Mouse (Mus musculus): Measurements from ENCODE around the gene Trp53tg5. TPM values are rescaled to one million over a fixed set of nuclear protein-coding genes. Genes with fewer than 3 reads are reported as not detected.
A peak's percentile ranks its signal among the peaks of the same experiment; 100 is the strongest.

Trp53tg5 gene
- polyA plus RNA-seq, 1 experiment from 2014 or later, result not detected

DNA sequence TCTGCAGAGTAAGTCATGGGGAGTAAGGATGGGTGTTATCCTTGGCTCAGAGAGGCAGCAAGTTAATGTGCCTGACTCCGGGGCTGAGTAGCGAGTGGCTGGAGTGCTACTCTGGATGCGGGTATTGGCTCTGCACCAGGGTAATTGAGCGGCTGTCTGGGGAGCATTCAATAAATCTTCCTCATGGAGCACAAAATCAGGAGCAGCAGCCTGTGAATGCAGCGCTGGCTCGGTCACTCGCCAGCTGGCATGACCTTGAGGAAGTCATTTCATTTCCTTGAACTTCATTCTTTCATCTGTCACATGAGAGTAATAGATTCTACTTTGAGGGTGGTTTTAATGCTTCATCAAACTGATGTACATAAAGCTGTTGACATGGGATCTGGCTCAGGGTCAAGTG lies 27.0 kb upstream of the Trp53tg5 start:
- Histone ChIP-seq H3K27ac (ENCODE audit: low read depth, low read length) (no peak overlapping the region), H3K36me3 (ENCODE audit: control insufficient read depth, insufficient read depth, low read length) (peaks cover 50% of the 10 kb centered on the region), H3K9ac (ENCODE audit: low read depth, low read length) (no peak overlapping the region), H3K4me1 (ENCODE audit: control insufficient read depth, insufficient read depth, low read length) (peaks cover 7% of the 10 kb centered on the region), H3K4me2 (replicated peaks; ENCODE audit: low read depth, low read length) (no peak overlapping the region), H3K9me3 (ENCODE audit: control insufficient read depth, low read length) (peaks cover 7% of the 10 kb centered on the region; the same call in 1 of the 2 replicates), H3K4me3 (ENCODE audit: low read length) (no peak overlapping the region), H3K27me3 (ENCODE audit: control insufficient read depth, insufficient read depth, low read length) (no peaks in the 10 kb centered on the region)
- WGBS, result 72% methylated on average over 7 of the region's 7 CpGs
- no peak for ATAC-seq (ENCODE audit: low FRiP score, low TSS enrichment)

DNA sequence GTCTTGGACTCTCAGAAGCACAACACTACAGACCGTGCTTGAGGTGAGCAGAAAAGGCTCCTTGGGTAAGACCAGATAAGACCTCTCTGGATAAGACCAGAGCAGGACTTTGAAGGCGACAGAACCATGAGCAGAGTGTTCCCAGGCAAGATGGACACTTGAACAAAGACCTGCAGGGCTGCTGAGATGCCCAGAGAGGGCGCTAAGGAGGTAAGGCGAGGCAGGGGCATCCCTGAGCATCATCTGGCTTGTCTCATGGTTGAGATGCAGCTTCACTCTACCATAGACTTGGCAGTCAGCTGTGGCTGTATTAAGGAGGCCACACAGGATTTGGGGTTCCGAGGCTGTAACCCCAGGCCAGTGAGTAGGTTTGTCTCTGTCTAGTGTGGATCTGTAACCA lies 25.8 kb upstream of the Trp53tg5 start:
- no peak for ATAC-seq (ENCODE audit: low FRiP score, low TSS enrichment)
- Histone ChIP-seq H3K27ac (ENCODE audit: low read depth, low read length) (no peak overlapping the region), H3K4me1 (ENCODE audit: control insufficient read depth, insufficient read depth, low read length) (peaks cover 7% of the 10 kb centered on the region), H3K9ac (ENCODE audit: low read depth, low read length) (no peak overlapping the region), H3K9me3 (ENCODE audit: control insufficient read depth, low read length) (peaks cover 2% of the 10 kb centered on the region; the same call in 1 of the 2 replicates), H3K36me3 (ENCODE audit: control insufficient read depth, insufficient read depth, low read length) (peaks cover 39% of the 10 kb centered on the region), H3K4me2 (replicated peaks; ENCODE audit: low read depth, low read length) (no peak overlapping the region), H3K27me3 (ENCODE audit: control insufficient read depth, insufficient read depth, low read length) (no peaks in the 10 kb centered on the region), H3K4me3 (ENCODE audit: low read length) (no peak overlapping the region)
- 79% methylated on average over 5 of the region's 5 CpGs for WGBS

DNA sequence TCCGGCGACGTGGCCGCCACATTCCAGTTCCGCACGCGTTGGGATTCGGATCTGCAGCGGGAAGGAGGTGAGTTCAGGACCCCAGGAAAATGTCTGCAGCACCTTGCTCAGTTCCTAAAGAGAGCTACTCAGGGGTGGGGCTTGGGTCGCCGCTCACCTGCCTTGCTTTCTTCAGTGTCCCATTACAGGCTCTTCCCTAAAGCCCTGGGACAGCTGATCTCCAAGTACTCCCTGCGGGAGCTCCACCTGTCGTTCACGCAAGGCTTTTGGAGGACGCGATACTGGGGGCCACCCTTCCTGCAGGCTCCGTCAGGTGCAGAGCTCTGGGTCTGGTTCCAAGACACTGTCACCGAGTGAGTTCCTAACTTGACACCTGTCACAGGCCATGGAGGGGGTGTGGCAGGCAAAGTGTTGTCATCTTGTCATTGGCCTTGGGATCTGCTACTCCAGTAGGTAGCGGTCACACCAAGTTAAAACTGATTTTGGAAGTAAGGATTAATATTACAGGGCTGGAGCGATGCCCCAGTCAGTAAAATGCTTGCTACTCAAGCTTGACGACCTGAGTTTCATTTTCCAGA lies 24.3 kb upstream of the Trp53tg5 start:
- Histone ChIP-seq H3K4me1 (ENCODE audit: control insufficient read depth, insufficient read depth, low read length) (peaks cover 7% of the 10 kb centered on the region), H3K4me2 (replicated peaks; ENCODE audit: low read depth, low read length) (peak overlapping the region; percentile 84), H3K9ac (ENCODE audit: low read depth, low read length) (peak overlapping the region; percentile 67), H3K27ac (ENCODE audit: low read depth, low read length) (no peak overlapping the region), H3K4me3 (ENCODE audit: low read length) (peak overlapping the region; percentile 74), H3K9me3 (ENCODE audit: control insufficient read depth, low read length) (no peaks in the 10 kb centered on the region), H3K27me3 (ENCODE audit: control insufficient read depth, insufficient read depth, low read length) (no peaks in the 10 kb centered on the region), H3K36me3 (ENCODE audit: control insufficient read depth, insufficient read depth, low read length) (peaks cover 25% of the 10 kb centered on the region)
- ATAC-seq (ENCODE audit: low FRiP score, low TSS enrichment), result peak; percentile 61
- 5% methylated on average over 21 of the region's 21 CpGs for WGBS

DNA sequence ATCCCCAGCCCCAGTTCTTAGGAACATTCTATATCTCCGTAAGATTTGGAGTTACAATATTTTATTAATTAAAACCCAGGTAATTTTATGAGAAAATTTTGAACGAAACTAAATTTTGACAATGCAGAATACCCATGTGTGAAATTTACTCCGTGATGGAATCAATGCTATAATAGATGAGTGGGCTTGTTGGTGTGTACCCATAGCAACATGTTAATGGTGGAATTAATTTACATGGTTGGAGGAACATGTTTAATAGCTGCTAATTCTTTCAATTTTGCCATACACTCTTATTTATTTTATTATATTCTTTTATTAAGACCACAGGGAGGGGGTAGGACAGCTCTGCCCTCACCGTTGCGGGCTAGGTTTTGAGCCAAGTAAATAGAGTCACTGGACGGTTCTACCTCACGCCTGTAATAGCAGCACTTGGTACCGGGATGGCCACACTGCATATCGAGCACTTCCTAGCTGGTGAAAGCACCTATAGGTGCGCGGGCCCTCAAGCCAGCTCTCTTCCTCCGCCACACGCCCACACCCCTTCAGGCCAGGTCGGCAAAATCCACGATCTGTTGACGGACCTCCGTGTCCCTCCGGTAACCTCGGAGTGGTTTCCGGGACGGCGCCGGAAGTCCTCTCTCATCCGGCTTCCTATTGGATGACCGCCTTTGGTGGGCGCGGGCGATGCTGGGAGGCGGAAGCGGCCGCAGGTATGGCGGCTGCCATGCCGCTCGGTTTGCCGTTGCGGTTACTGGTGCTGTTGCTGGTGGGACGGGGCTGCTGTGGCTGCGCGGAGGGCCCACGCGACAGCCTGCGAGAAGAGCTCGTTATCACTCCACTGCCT lies 23.5 kb upstream of the Trp53tg5 start, which contains the start of gene Pigt:
Gene Pigt, plus strand, starts transcription at position 674 of the 844 bp plus-strand sequence.
- no peaks in the 10 kb centered on the region for H3K9me3 ChIP-seq (ENCODE audit: control insufficient read depth, low read length)
- peaks cover 19% of the 10 kb centered on the region for H3K36me3 ChIP-seq (ENCODE audit: control insufficient read depth, insufficient read depth, low read length)
- peak within 1 kb of the TSS; percentile 67 for H3K9ac ChIP-seq (ENCODE audit: low read depth, low read length)
- H3K27ac ChIP-seq (ENCODE audit: low read depth, low read length), result no peak within 1 kb of the TSS
- H3K4me2 ChIP-seq (replicated peaks; ENCODE audit: low read depth, low read length), result peak within 1 kb of the TSS; percentile 84
- peak; percentile 94 for ATAC-seq (ENCODE audit: low FRiP score, low TSS enrichment)
- H3K4me1 ChIP-seq (ENCODE audit: control insufficient read depth, insufficient read depth, low read length), result peaks cover 7% of the 10 kb centered on the region
- 4% methylated on average over 43 of the region's 43 CpGs for WGBS
- peak within 1 kb of the TSS; percentile 74 for H3K4me3 ChIP-seq (ENCODE audit: low read length)
- H3K27me3 ChIP-seq (ENCODE audit: control insufficient read depth, insufficient read depth, low read length), result no peaks in the 10 kb centered on the region

DNA sequence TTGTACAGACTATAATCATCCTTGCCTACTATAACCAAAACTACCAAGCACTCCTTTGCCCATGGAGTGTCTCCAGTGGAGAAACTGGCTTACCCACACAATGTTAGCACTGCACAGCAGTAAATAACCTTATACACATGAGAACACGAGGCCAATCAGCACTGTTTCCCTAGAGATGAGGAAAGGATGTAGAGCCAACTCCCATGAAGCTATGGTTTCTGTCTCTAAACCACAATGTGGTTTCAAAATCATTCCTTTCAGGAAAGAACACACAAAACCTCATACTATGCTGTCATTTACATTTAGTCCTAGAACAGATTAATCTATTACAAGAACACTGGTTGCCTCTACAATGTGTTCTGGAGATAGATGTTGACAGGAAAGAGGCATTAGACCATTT lies 22.8 kb upstream of the Trp53tg5 start:
- Histone ChIP-seq H3K27me3 (ENCODE audit: control insufficient read depth, insufficient read depth, low read length) (no peaks in the 10 kb centered on the region), H3K4me3 (ENCODE audit: low read length) (no peak overlapping the region), H3K27ac (ENCODE audit: low read depth, low read length) (no peak overlapping the region), H3K4me2 (replicated peaks; ENCODE audit: low read depth, low read length) (no peak overlapping the region; the same call in 1 of the 2 replicates), H3K4me1 (ENCODE audit: control insufficient read depth, insufficient read depth, low read length) (peaks cover 7% of the 10 kb centered on the region), H3K9ac (ENCODE audit: low read depth, low read length) (no peak overlapping the region), H3K36me3 (ENCODE audit: control insufficient read depth, insufficient read depth, low read length) (peaks cover 12% of the 10 kb centered on the region), H3K9me3 (ENCODE audit: control insufficient read depth, low read length) (no peaks in the 10 kb centered on the region)
- WGBS, result 53% methylated on average over 1 of the region's 1 CpGs
- ATAC-seq (ENCODE audit: low FRiP score, low TSS enrichment), result no peak

DNA sequence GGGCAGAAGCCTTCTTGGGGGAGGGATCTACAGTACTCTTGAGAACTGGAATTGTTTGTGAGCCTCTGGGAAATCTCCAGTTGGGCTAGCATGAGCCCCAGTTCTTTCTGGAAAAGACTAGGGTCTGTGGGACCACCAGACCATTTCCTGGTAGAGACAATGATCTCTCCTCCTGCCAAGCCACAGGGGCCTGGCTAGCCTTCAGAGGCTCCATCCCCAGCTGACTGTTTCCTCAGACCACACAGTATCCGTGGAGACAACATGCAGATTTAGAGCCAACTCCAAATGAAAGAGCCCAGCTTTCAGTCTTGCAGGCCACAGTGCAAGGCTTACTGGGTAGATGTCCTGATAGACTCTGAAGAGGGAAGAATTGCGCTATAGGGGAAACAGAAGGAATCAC lies 20.6 kb upstream of the Trp53tg5 start:
- no peak overlapping the region for H3K4me2 ChIP-seq (replicated peaks; ENCODE audit: low read depth, low read length)
- H3K36me3 ChIP-seq (ENCODE audit: control insufficient read depth, insufficient read depth, low read length), result no peaks in the 10 kb centered on the region; the same call in 1 of the 2 replicates
- 52% methylated on average over 2 of the region's 2 CpGs for WGBS

DNA sequence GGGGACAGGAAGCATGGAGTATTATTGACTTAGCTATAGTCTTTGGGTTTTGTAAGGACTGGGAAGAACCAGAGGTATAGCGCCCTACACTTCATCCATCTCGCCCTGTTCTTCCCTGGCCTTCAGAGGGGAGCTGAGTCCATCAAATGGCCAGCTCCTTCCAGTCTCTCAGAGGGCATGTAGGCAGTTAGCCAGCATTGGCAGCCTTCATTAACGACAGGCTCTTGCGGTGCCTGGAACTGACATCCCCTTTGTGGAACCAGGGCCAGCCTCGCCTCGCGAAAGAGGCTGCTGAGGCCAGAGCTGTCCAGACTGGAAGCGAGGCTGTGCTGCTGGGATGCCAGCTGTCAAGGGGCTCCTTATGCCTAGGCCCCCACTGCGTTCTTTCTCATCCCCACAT lies 14.3 kb upstream of the Trp53tg5 start:
- Histone ChIP-seq H3K36me3 (ENCODE audit: control insufficient read depth, insufficient read depth, low read length) (no peaks in the 10 kb centered on the region; the same call in 1 of the 2 replicates), H3K4me1 (ENCODE audit: control insufficient read depth, insufficient read depth, low read length) (peaks cover 10% of the 10 kb centered on the region; the same call in 1 of the 2 replicates), H3K9me3 (ENCODE audit: control insufficient read depth, low read length) (no peaks in the 10 kb centered on the region), H3K4me3 (ENCODE audit: low read length) (no peak overlapping the region), H3K27ac (ENCODE audit: low read depth, low read length) (no peak overlapping the region), H3K9ac (ENCODE audit: low read depth, low read length) (no peak overlapping the region), H3K4me2 (replicated peaks; ENCODE audit: low read depth, low read length) (no peak overlapping the region), H3K27me3 (ENCODE audit: control insufficient read depth, insufficient read depth, low read length) (peaks cover 10% of the 10 kb centered on the region; the same call in 1 of the 2 replicates)
- 77% methylated on average over 9 of the region's 9 CpGs for WGBS
- no peak for ATAC-seq (ENCODE audit: low FRiP score, low TSS enrichment)

More for the DNA sequence above, 20.6 kb upstream of the Trp53tg5 start:
- no peak for ATAC-seq (ENCODE audit: low FRiP score, low TSS enrichment)
- no peaks in the 10 kb centered on the region for H3K27me3 ChIP-seq (ENCODE audit: control insufficient read depth, insufficient read depth, low read length)
- H3K9ac ChIP-seq (ENCODE audit: low read depth, low read length), result no peak overlapping the region
- H3K4me3 ChIP-seq (ENCODE audit: low read length), result no peak overlapping the region
- no peak overlapping the region for H3K27ac ChIP-seq (ENCODE audit: low read depth, low read length)
- peaks cover 7% of the 10 kb centered on the region for H3K4me1 ChIP-seq (ENCODE audit: control insufficient read depth, insufficient read depth, low read length)
- no peaks in the 10 kb centered on the region for H3K9me3 ChIP-seq (ENCODE audit: control insufficient read depth, low read length)

DNA sequence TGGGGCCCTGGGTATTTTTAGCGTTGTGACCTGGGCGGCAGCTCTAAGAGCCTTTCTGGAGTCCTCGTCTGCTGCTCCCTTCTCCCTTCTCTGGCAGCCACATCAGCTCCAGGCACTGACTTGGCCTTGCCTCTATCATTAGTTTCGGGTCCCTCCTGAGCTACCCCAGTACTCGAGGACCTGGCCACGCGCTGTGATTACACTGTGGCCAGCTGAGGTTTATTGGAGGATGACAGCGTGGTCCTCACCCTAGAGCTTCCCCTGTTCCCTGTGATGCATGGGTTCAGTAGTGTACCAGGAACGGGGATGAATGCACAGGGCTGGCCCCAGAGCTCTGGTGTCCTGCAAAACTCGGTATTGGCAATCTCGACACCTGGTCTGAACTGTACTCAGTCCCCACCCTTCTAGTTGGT lies 13.6 kb upstream of the Trp53tg5 start:
- 11% methylated on average over 11 of the region's 11 CpGs for WGBS
- no peak overlapping the region for H3K27ac ChIP-seq (ENCODE audit: low read depth, low read length)
- peak overlapping the region; percentile 79 for H3K4me3 ChIP-seq (ENCODE audit: low read length)
- ATAC-seq (ENCODE audit: low FRiP score, low TSS enrichment), result peak; percentile 11; the same call in 1 of the 2 replicates
- H3K4me1 ChIP-seq (ENCODE audit: control insufficient read depth, insufficient read depth, low read length), result peaks cover 10% of the 10 kb centered on the region; the same call in 1 of the 2 replicates
- no peaks in the 10 kb centered on the region; the same call in 1 of the 2 replicates for H3K36me3 ChIP-seq (ENCODE audit: control insufficient read depth, insufficient read depth, low read length)
- H3K27me3 ChIP-seq (ENCODE audit: control insufficient read depth, insufficient read depth, low read length), result peaks cover 10% of the 10 kb centered on the region; the same call in 1 of the 2 replicates
- H3K4me2 ChIP-seq (replicated peaks; ENCODE audit: low read depth, low read length), result peak overlapping the region; percentile 100
- no peaks in the 10 kb centered on the region for H3K9me3 ChIP-seq (ENCODE audit: control insufficient read depth, low read length)
- H3K9ac ChIP-seq (ENCODE audit: low read depth, low read length), result peak overlapping the region; percentile 77
